Mouse (Mus musculus) intestine, postnatal 0 days (tissue): ENCODE data around the gene Msh4. TPM values are rescaled to one million over a fixed set of nuclear protein-coding genes. Genes with fewer than 3 reads are reported as not detected.

Experiments used
- ATAC-seq: fragments of 200-750 bp; cut with Nextera tagmentation; 2 replicates; pipeline ENCODE4 v1.8.0; 2017; ENCODE audit warnings: mild to moderate bottlenecking, moderate TSS enrichment, moderate library complexity
- H3K27ac ChIP-seq: fragments of 300-500 bp; sonication (generic); 2 replicates; pipeline ENCODE4 v1.5.1; 2014; ENCODE audit warnings: mild to moderate bottlenecking, low read depth, low read length, moderate library complexity
- H3K27me3 ChIP-seq: fragments of 300-500 bp; sonication (generic); replicated peaks from 2 replicates; pipeline ENCODE4 v1.6.1; 2014; ENCODE audit warnings: low read length, mixed read lengths; ENCODE audit not compliant: control insufficient read depth, insufficient read depth
- H3K36me3 ChIP-seq: fragments of 300-500 bp; sonication (generic); 2 replicates; pipeline ENCODE4 v1.6.1; 2014; ENCODE audit warnings: mild to moderate bottlenecking, moderate library complexity; ENCODE audit not compliant: control insufficient read depth, insufficient read depth
- H3K4me1 ChIP-seq: fragments of 300-500 bp; sonication (generic); replicated peaks from 2 replicates; pipeline ENCODE4 v1.6.1; 2014; ENCODE audit warnings: antibody characterized with exemption, low read length, mixed read lengths; ENCODE audit not compliant: control insufficient read depth, insufficient read depth
- H3K4me2 ChIP-seq: fragments of 300-500 bp; sonication (generic); replicated peaks from 2 replicates; pipeline ENCODE4 v1.6.1; 2014; ENCODE audit warnings: low read depth, mild to moderate bottlenecking, moderate library complexity
- H3K4me3 ChIP-seq: fragments of 300-500 bp; sonication (generic); 2 replicates; pipeline ENCODE4 v1.5.1; 2014; ENCODE audit warnings: low read depth, low read length
- H3K9ac ChIP-seq: fragments of 300-500 bp; sonication (generic); 2 replicates; pipeline ENCODE4 v1.6.1; 2014; ENCODE audit warnings: mild to moderate bottlenecking, low read depth, low read length
- H3K9me3 ChIP-seq: fragments of 300-500 bp; sonication (generic); 2 replicates; pipeline ENCODE4 v1.6.1; 2016; ENCODE audit warnings: mixed run types; ENCODE audit not compliant: control insufficient read depth
- CTCF ChIP-seq: sonication (generic); IDR thresholded peaks from 2 replicates; pipeline ENCODE4 v1.5.1; 2016; ENCODE audit warnings: low read depth, mild to moderate bottlenecking, control low read depth, antibody characterized with exemption, moderate library complexity
- WGBS: fragments of 180-500 bp; shearing (Covaris S2); extraction: QIAGEN DNeasy Blood & Tissue Kit; methylation state at CpG from one replicate; pipeline ENCODE4 v1.1.7; 2014; 5-methylcytosine and 5-hydroxymethylcytosine counted together
- polyA plus RNA-seq: library from polyadenylated mRNA; unstranded; fragments of >200 nt; fragmentation: Nextera tagmentation; extraction: Ambion mirVana; gene quantifications from 2 replicates; pipeline ENCODE4 v1.2.1, GENCODE M21; 2015

Msh4 gene
- polyA plus RNA-seq, 1 experiment from 2014 or later = 0.04 TPM

- Histone ChIP-seq H3K9me3 (no peaks in the 10 kb centered on the region), H3K4me3 (no peak overlapping the region), H3K4me1 (no peaks in the 10 kb centered on the region), H3K4me2 (no peak overlapping the region), H3K9ac (no peak overlapping the region), H3K36me3 (no peaks in the 10 kb centered on the region), H3K27me3 (no peaks in the 10 kb centered on the region), H3K27ac (no peak overlapping the region)
- ATAC-seq = no peak
- 89% methylated on average over 8 of the region's 8 CpGs for WGBS
- TF ChIP-seq CTCF = no peak
These were observed 91.9 kb downstream of the Msh4 start for GRCm38 (mm10) chr3:153814026-153814425.

GRCm38 (mm10) chr3:153808406-153808805 is 97.5 kb downstream of the Msh4 start:
- WGBS = 77% methylated on average over 13 of the region's 13 CpGs
- Histone ChIP-seq H3K27ac (no peak overlapping the region), H3K4me1 (no peaks in the 10 kb centered on the region), H3K9ac (no peak overlapping the region), H3K9me3 (no peaks in the 10 kb centered on the region), H3K36me3 (no peaks in the 10 kb centered on the region), H3K4me2 (no peak overlapping the region), H3K4me3 (no peak overlapping the region), H3K27me3 (no peaks in the 10 kb centered on the region)
- no peak for ATAC-seq
- TF ChIP-seq CTCF = no peak

GRCm38 (mm10) chr3:153807444-153808149 is 98.3 kb downstream of the Msh4 start:
- Histone ChIP-seq H3K4me2 (no peak overlapping the region), H3K36me3 (no peaks in the 10 kb centered on the region), H3K27me3 (no peaks in the 10 kb centered on the region), H3K9me3 (no peaks in the 10 kb centered on the region), H3K27ac (no peak overlapping the region), H3K9ac (no peak overlapping the region), H3K4me1 (no peaks in the 10 kb centered on the region), H3K4me3 (no peak overlapping the region)
- 72% methylated on average over 9 of the region's 9 CpGs for WGBS
- no peak for ATAC-seq
- TF ChIP-seq CTCF = no peak

Other genes with a start within 250 kb of the Msh4 start
- gene St6galnac3, start 181.0 kb downstream of the Msh4 start, polyA plus RNA-seq = 7.9 and 8.5 TPM in 2 replicates
- gene Asb17, start 61.9 kb downstream of the Msh4 start, polyA plus RNA-seq = not detected in 2 replicates
- gene Rabggtb, start 6.9 kb upstream of the Msh4 start, polyA plus RNA-seq = 36.3 and 36.7 TPM in 2 replicates
- gene Acadm, start 38.5 kb upstream of the Msh4 start, polyA plus RNA-seq = 148 and 153 TPM in 2 replicates
- gene Slc44a5, start 67.3 kb upstream of the Msh4 start, polyA plus RNA-seq = 0.43 and 0.51 TPM in 2 replicates